Mouse (Mus musculus) thymus, postnatal 10 days (tissue): Measurements from ENCODE around the gene Atxn7l1.

Experiments used
- DNase-seq, 2 experiments: peaks; one replicate each; pipeline ENCODE4 v3.0.0; 2021; ENCODE audit warnings: low spot score in 2 of 2

The Atxn7l1 gene

DNA sequence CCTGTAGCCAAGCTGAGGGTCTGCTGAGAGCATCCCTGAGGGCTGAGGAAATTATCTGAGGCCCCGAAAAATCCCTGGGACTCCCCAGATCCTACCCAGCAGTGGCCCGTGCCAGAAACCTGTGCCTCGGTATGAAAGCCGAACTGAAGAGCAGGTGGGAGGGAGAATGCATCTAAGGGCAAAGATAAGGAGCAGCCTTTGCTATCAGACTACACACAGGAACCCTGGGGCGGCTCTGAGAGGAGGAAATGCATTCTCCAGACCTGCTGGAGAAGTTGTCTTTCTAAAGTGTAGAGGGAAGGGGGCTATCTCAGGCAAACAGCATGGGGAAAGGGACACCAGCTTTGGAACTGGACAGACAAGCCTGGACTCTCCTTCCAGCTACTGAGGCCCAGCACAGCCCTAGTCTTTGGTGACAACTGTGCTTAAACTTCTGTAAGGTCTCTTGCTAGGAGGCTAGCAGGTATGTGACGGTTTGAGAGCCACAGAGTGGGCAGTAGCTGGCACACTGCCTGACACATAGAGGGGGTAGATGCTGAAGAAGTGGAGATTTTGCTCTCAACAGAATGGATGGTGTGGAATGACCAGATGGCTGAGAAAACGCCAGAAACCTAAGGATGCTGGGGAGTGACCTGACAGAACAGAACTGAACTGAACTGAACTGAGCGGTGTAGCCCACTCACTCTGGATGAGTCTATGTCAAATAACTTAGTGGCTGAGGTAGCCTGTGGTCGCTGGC is 170.5 kb downstream of the Atxn7l1 start:
- DNase-seq = no peak

- no peak for DNase-seq
Observed at GRCm38 (mm10) chr12:33322547-33322946, 175.1 kb downstream of the Atxn7l1 start.

DNA sequence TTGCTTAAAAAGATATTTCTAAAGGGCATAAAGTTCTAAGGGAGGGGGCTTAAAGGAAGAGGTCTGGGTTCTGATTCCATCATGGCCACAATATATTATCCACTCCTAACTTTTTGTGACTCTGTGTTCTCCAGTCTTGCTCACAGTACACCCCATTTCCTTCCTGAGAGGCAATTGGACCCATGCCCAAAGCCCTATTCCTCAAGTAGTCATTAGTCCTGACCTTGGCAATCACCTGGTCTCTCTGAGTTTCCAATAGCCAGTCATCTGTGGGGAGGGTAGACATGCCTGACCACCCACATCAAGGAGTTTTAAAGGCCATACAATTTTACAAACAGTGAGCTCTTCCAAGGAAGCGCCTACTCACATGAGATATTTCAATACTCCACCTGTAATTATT is 176.3 kb downstream of the Atxn7l1 start:
- no peak for DNase-seq

DNA sequence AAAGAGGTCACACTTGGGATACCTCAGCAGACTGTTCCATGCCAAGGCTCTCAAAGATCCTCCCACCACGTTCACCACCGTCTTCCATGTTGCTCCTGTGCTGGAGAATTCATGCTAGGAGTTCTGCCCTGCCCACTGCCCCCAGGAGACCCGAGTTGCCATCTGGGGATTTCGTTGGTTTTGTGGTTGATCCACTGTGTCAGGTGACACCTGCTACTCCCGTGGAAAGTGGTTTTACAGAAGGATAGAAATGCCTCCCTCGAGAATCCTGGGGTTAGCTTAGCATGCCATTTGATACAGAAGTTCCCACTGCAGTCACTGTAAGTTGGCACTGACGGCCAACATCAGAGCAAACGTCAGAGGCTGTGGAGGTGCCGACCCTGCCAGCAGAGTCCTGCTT is 177.9 kb downstream of the Atxn7l1 start:
- DNase-seq = no peak

- no peak for DNase-seq
Observed at GRCm38 (mm10) chr12:33332046-33332445, 184.6 kb downstream of the Atxn7l1 start.

DNA sequence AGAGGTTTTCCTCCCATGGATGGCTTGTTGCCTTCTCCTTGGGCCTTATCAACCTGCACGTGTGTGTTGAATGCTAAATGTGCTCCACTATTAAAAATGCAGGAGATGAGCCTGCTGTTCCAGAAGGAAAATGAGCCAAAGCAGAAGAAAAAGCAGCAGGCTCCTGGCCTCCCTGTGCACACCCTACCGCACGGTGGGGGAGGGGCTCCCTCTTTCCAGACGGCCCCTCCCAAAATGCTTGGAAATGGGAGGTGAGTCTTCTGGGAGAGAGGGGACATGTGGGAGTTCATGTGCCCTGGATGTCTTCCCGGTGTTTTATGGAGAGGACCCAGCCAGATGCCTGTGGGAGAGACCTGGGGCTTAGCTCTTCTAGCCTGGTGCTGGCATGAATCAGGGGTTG is 185.3 kb downstream of the Atxn7l1 start:
- DNase-seq = no peak

DNA sequence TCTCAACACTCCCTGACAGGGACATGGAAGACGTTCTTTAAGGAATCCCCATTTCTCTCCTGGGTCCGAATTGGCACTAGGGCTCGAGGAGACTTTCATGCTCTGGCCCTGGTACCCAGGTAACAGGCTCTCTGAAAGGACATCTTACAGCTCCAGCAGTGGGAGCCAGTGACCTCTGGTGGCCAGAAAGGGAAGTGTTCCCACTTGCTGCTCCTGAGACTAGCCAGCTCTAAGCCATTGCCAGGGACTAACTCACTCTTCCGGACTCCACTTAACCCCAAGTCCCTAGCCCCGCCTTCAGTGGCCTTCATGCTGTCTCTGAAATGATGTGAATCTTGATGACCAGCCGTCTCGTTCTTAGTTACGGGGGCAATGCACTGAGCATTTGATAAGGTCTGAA is 186.4 kb downstream of the Atxn7l1 start:
- DNase-seq = peak; percentile 62 to 81

DNA sequence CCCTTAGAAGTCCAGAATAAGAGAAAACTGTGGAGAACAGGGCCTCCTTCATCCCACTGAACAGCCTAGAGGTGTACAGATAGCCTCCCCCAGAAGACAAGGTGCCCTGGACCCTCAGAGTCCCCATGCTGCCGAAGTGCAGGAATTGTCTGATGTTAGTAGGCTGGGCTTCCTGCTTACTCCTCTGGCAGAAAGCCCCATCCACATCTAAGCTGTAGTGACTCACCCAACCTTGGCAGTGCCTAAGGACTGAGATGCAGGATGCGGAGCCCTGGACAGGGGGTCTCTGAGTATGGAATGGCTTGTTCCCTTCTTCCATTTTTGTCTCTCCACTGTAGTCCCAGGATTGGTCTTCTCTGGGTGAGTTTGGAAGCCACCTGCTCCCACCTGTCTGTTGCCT is 187.0 kb downstream of the Atxn7l1 start:
- no peak for DNase-seq

DNA sequence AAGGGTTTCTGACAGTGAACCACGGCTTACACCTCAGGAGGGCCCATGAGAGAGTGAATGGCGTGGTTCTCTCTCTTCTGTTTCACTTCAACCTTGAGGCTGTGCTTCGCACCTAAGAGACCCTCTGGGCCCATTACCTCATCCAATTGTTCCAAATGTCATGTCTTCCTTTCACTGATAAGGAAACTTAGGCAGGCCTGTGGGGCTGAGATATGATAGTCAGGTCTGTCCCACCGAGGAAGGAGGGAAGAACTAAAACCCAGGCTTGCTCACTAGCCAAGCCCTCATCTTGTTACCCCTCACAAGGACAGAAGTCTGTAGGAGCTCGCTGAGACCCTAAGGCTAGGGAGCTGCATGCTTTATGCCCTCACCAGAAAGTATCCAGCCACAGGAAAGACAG is 187.5 kb downstream of the Atxn7l1 start:
- no peak for DNase-seq

DNA sequence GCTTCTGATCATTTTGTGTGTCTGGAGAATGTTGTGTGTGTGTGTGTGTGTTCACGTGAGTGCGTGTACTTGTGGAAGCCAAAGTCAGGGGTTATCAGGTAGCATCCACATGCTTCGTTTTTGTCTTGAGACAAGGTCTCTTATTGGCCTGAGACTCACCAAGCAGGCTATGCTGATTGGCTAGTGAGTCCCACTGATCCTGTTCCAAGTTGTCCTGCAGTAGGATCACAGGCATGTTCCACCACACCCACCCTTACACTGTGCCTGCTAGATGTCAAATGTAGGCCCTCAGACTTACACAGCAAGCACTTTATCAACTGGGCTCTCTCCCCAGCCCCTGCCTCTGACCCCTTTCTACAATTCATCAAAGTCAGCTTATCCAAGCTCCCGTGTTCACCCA is 187.9 kb downstream of the Atxn7l1 start:
- no peak for DNase-seq

DNA sequence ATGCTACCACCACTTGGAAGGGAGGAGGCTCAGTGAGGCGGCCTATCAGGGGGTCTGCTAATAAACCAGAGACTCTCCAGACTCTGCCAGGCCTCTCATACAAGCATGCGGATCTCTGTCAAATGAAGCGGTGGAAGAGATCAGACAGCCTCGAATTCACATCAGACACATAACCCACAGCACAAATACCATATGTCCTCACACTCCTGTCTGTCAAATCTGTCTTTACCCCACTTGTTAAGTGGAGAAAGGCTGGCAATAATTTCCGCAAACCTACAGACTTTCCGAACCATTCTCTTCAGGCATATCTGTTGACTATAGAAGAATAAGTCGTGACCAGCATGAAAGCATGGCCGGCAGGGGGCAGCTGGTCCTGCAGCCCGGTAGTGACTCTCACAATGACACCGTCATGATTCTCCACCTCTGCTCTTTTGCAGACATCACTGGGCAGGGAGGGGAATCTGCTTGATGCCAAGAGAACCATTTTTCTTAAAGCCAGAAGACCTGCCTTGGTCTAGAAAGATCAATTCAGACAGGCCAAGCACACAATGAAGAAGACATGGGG is 189.2 kb downstream of the Atxn7l1 start:
- DNase-seq = no peak

GRCm38 (mm10) chr12:33337289-33337688 is 189.8 kb downstream of the Atxn7l1 start:
- DNase-seq = no peak

- DNase-seq = no peak
Observed at GRCm38 (mm10) chr12:33338170-33338569, 190.7 kb downstream of the Atxn7l1 start.

DNA sequence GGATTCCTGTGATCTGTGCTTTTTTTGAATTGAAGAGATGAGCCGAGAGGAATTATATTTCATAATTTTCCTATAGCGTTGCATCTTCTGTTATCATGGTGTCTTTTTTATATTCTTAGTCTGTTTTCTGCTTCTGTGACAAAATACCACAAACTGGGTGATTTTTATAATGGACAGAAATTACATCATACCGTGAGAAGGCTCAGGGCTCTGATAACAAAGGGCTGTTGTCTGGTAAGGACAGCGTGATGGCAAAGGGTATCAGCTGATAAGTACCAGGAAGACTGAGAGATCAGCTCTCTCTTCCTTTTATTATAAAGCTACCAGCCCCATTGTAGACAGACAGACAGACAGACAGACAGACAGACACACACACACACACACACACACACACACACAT is 192.3 kb downstream of the Atxn7l1 start:
- no peak for DNase-seq

DNA sequence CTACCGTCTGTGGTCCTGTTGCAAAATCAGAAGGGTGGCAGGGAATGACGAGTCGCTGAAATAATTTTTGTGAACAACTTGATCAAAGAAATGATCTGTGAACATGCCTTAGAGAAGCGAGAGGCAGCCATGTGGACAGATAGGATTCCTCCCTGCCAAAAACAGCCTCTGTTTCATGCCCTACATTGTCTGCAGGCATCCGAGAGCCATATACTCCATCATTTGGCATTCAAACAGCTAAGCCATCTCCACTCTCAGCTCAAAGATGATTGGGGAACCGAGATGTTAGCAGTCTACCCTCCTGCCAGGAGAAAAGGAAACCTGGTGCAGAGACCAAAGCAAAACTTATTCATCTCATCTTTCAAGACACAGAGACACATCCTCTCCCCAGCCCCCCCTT is 193.2 kb downstream of the Atxn7l1 start:
- DNase-seq = no peak

- DNase-seq = no peak
Observed at GRCm38 (mm10) chr12:33341351-33341892, 193.9 kb downstream of the Atxn7l1 start.

DNA sequence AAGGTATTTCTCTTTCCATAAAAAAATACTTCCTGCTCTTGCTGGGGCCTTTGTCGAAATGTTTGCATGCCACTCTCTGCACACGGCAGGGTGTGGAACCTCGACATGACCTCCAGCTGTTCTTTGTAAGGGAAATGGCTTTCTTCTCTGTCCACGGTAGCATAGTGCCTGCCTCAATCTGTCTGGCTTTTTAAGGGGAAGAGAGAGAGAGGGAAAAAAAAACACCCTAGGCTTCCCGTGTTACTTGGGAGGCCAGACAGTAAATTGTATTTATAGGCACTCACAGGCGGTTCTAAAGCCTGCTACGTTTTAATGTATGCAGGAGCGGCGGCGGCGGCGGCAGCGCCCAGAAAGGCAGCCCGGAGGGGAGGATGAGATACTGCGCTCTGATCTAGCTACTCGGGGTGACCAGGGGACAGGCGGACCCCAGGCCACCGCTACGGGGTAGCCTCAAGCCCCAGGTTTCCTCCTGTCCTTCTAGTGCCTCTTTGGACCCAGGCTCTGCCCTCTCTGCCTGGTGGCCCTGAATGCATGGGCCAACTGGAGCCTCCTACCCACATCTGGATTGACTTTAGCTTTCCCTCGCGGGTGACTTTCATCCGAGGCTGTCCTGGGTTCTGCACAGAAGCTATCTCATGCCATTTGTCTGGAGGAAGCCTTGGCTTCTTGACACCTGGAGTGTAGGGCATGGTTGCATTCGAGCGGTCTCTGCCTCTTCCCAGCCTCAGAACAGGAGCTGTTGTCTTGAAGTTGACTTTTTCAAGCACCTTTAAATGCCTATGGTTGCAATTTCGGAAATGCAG is 197.7 kb downstream of the Atxn7l1 start:
- DNase-seq = no peak

GRCm38 (mm10) chr12:33345773-33346435 is 198.4 kb downstream of the Atxn7l1 start:
- no peak for DNase-seq

- DNase-seq = no peak
Observed at GRCm38 (mm10) chr12:33352671-33353070, 205.2 kb downstream of the Atxn7l1 start.

- no peak for DNase-seq
Observed at GRCm38 (mm10) chr12:33358345-33358744, 210.9 kb downstream of the Atxn7l1 start.

DNA sequence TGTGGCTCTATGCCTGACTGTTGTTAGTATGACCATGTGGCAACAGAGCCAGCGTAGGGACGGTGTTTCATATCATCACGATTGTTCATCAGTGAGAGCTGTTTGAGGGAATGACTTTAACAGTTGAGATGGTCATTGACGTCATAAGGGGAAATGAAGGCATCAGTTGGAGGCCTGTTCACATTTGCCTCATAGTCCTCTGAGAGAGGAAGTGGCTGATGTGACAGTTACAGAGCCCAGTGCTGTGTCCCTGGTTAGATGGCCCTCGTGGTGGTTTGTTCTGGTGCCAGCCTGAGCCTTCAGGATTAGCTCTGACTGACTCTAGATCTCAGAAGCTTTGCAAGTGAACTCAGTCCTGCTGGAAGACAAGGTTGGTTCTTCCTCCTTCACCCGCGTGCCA is 211.7 kb downstream of the Atxn7l1 start:
- no peak for DNase-seq

DNA sequence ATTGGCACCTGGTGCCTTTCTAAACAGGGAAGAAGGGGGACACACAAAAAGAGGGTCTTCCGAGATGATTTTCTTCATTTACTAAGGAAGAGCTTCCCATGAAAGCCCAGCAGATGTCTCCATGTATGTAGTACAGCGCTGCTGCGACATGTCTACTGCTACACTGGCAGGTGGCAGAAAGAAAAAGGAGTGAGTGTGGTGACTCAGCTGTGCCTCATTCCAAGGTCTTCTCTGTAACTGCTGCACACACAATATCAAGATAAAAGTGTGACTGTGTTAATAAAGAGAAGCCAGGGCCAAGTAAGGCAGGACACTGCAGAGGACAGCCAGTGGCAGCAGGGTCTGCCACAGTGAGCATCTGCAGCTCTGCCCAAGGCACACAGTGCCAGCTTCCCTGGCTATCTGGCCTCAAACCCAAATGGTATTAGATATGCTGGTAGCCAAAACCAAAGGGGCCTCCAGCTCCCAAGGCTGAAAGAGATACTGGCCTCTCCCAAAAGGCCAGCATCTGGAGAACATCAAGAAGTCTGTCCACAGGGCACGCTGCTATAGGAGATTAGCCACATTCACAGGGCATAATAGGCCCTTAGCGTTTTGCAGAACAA is 212.5 kb downstream of the Atxn7l1 start:
- DNase-seq = no peak
